Mouse (Mus musculus) layer of hippocampus, postnatal 25 days (tissue): ENCODE measurements around the gene Foxn4. TPM values are rescaled to one million over a fixed set of nuclear protein-coding genes. Genes with fewer than 3 reads are reported as not detected.

Source experiments
- DNase-seq, 2 experiments: peaks; one replicate each; pipeline ENCODE4 v3.0.0; 2022; ENCODE audit warnings: mixed read lengths in 2 of 2, low spot score in 1 of 2; ENCODE audit errors: extremely low spot score in 1 of 2
- total RNA-seq, 2 experiments: library from RNA; stranded (reverse); gene quantifications; 2 replicates each; pipeline ENCODE4 v1.2.3; 2021

The Foxn4 gene
- total RNA-seq, 2 experiments from 2014 or later: not detected

DNA sequence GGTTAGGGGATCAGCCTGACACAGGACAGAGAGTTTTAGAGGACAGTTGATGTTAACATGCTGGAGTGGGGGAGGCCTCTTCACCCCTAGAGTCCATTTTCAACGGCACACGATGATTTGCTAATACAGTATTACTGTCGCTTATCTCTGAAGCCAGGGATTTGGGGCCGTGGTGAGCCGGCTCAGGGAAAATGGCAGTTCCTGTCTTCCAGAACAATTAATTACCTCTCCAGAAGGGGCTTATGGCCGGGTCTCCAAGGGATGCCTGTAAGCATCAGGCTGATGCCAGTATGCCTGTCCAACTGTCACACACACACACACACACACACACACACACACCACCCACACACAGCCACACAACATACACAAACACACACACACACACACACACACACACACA lies 8.7 kb upstream of the Foxn4 start:
- no peak for DNase-seq

DNA sequence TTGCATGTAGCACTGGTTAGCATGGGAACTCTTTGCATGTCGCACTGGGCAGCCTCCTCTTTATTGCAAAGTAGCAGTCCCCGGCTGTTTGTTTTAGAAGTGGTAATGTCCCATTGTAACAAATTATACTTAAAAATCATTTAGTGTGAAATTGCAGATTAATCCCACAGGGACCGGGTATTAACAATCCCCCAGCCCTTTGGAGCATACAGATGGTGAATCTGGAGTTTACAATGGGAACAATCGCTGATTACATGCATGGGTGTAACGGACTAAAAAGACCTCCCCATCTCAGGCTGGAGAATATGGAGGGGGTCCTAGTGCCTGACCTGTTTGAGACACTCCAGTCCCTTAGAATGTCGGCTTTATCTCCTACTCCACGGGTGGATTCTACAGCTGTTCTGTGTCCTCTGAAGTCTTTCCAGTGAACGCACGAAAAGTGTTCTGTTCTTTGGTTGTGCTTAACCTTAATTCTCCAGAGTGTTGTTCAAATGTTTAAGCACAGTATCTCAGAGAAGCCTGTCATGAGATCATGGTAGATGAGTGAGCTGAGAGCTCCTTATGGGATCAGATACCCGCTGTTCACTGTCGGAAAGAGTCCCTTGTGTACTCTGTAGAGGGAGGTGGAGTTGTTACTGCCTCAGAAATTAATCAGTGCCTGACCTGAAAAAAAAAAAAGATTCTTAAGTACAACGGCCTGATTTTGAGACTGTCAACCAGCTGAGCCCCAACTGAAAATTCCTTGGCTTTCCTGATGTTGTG lies 6.0 kb upstream of the Foxn4 start:
- DNase-seq: no peak

- DNase-seq: no peak
Measured at GRCm38 (mm10) chr5:114275991-114276390, 2.4 kb upstream of the Foxn4 start.

GRCm38 (mm10) chr5:114275339-114275738 lies 1.7 kb upstream of the Foxn4 start:
- DNase-seq: no peak

- DNase-seq: no peak
Measured at GRCm38 (mm10) chr5:114269984-114270383, 3.6 kb downstream of the Foxn4 start.

DNA sequence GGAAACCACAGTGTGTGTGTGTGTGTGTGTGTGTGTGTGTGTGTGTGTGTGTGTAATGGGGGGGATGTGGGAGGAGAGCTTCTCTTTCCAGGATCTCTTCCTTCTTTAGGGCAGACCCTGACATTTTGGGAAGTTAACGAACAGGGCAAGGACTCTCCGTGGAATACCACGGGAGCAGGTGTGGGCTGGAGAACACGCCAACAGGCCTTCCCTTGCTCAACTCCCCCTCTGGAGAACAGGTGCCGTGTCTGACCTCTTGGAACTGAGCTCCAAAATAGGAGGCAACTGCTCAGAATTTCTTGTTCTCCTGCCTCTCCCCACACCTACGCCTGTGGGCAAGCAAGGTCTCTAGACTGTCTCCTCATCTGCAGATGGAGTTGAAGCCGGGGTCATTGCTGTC lies 4.1 kb downstream of the Foxn4 start:
- no peak for DNase-seq

GRCm38 (mm10) chr5:114268646-114269045 lies 5.0 kb downstream of the Foxn4 start:
- no peak for DNase-seq

DNA sequence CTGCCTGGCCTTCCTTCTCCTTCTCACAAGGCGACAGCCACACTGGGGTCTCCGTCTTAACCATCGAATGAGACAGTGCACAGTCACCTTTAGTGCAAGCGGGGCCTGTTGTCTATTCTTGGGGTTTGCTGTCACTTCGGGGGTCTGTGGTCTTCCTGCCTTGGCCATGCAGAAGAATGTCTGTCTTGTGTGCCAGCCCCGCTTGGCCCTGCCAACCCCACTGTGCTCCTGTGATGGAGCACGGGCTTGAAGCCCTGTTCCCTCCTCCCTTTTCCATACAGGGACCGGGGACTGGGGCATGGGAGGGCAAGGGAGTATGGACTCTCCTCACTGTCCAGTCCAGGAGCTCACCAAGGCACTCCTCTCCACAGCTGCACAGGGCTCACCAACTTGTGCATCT lies 8.8 kb downstream of the Foxn4 start:
- DNase-seq: no peak

DNA sequence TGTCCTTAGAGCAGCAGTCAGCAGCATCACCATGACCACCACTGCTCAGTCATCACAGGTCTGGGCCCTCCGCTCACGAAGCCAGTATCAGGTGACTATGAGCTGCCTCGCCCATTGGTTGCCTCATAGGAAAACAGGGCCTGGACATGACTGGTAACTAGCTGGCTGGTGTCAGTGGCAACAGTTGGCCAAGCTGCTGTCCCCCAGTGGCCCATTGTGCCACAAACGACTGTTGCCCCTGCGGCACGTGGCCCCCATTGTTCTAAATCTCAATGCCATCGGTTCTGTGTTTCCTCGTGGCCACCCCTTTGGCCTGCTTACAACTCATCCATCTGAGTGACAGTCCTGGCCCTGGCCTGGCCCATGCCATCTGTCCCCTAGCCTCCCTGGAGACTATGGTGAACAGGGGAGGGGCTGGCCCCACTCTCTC lies 9.6 kb downstream of the Foxn4 start:
- DNase-seq: no peak

GRCm38 (mm10) chr5:114261494-114261893 lies 12.1 kb downstream of the Foxn4 start:
- no peak for DNase-seq

DNA sequence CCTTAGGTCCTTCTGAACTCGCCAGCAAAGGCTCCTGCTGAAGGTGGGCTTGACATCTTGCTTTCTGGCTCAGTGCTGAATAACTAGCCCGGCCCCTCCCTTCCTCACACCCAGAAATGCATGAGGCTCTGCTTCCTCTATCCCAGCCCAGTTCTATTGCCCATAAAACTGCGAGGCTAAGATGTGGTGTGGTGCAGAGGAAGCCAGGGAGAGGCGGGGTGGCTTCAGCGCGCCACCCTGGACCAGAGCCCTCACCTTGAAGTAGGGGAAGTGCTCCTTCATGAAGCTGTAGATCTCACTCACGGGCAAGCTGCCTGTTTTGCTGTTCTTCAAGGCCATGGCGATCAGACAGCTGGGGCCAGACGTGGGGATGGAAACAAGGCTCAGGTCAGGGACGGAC lies 14.1 kb downstream of the Foxn4 start:
- no peak for DNase-seq

DNA sequence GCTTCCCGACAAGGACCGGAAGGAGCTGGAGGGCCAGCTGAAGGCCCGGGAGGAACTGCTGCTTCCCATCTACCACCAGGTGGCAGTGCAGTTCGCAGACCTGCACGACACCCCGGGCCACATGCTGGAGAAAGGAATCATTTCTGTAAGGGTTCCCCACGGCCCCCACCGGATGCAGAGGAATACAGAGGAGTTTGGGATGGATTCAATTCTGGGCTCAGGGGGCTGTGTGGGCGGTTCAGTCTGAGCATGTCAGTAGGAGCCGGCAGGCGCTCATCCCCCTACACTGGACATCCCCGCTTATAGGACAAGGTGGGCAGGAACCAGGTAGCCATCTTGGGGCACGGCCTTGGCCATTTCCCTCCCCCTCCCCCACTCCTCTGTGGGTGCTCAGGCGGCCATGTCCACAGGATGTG lies 25.4 kb downstream of the Foxn4 start:
- peak; percentile 65 to 81 for DNase-seq

GRCm38 (mm10) chr5:114246465-114246864 lies 27.1 kb downstream of the Foxn4 start:
- DNase-seq: no peak

DNA sequence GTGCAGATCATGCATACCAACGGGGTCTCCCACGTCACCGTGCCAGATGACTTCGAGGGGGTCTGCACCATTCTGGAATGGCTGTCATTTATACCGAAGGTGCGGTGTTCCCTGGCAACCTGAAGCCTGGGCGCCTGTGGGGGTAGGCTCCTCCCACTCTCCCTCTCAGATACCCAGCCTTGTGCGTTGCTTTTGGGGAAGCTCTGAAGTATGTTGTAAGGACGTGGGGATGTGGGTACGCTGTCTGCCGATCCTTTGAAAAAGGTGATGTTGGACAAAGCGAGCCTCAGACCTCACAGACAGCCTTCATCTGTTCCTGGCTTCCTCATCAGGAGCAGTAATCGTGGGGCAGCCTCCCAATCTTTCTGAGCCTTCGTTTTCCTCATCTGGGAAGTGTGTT lies 33.9 kb downstream of the Foxn4 start:
- no peak for DNase-seq

GRCm38 (mm10) chr5:114238924-114239323 lies 34.7 kb downstream of the Foxn4 start:
- no peak for DNase-seq

- DNase-seq: no peak
Measured at GRCm38 (mm10) chr5:114228901-114229300, 44.7 kb downstream of the Foxn4 start.

DNA sequence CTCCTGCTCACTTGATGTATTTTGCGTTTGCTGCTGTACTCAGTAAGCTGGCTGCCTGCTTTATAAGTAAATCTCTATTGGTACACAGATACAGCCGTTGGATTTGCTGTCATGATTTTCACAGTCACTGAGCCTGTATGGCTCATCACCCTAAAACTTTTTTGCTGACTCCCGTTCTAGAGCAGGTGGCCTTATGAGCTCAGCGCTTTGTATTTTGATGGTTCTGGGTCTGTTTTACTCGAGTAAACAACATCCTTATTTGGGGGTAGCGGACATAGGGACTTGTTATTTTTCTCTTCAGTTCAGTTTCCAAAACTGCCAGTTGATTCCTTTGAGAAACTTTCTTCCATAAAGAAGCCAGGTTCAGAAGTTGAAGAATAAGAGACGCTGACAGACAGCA lies 47.6 kb downstream of the Foxn4 start:
- DNase-seq: peak in 1 of 2 experiments; percentile 16

GRCm38 (mm10) chr5:114218771-114219170 lies 54.8 kb downstream of the Foxn4 start:
- no peak for DNase-seq

GRCm38 (mm10) chr5:114213183-114213582 lies 60.4 kb downstream of the Foxn4 start:
- no peak for DNase-seq

GRCm38 (mm10) chr5:114206158-114206557 lies 67.4 kb downstream of the Foxn4 start:
- DNase-seq: no peak
